Mouse (Mus musculus) small intestine, adult 2 months (tissue): ENCODE measurements around the gene Tbc1d14.

Experiments used
- CTCF ChIP-seq: fragments of 200-500 bp; IDR thresholded peaks from 2 replicates; pipeline ENCODE4 v1.5.1; 2012; ENCODE audit warnings: low read depth, mild to moderate bottlenecking, control low read depth, inconsistent platforms, low read length, moderate library complexity, mixed read lengths; ENCODE audit not compliant: insufficient replicate concordance, insufficient read length; ENCODE audit errors: extremely low read depth
- POLR2A ChIP-seq: fragments of 200-500 bp; IDR thresholded peaks from 2 replicates; pipeline ENCODE4 v1.6.1; 2012; ENCODE audit warnings: low read depth, mild to moderate bottlenecking, control low read depth, inconsistent platforms, low read length, moderate library complexity

- TF ChIP-seq POLR2A (no peak), CTCF (no peak)
These were observed 148.0 kb downstream of the Tbc1d14 start for GRCm38 (mm10) chr5:36445028-36445427.
